Mouse (Mus musculus) embryonic fibroblast, embryonic 13.5 days (primary cell): ENCODE data around the gene Hivep3.

ENCODE experiments used
- CTCF ChIP-seq: IDR thresholded peaks from 2 replicates; pipeline ENCODE4 v1.5.1; 2011; ENCODE audit warnings: mild to moderate bottlenecking, control low read depth, low read length, moderate library complexity, borderline replicate concordance; ENCODE audit not compliant: insufficient read depth
- POLR2A ChIP-seq: IDR thresholded peaks from 2 replicates; pipeline ENCODE4 v1.6.1; 2011; ENCODE audit warnings: low read depth, mild to moderate bottlenecking, control low read depth, low read length, moderate library complexity

DNA sequence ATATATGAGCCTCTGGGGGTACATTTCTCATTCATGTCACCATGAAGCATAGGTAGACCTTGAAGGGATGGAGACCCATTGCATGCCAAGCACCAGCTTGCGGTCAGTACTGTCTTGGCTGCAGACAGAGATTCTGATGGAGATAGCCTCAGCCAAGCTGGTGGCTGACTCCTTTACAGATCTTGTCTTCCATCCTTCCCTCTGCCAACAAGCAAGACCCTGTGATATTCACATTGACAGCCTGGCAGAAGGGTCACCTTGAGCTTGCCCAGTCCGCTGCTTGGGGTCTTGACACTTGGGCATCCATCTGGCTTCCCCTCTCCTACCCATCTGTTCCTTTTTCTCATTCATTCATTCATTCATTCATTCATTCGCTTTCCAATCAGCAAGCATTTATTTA is 133.5 kb downstream of the Hivep3 start:
- TF ChIP-seq POLR2A (no peak), CTCF (no peak)
